Mouse (Mus musculus): ENCODE measurements around the gene Rsbn1. TPM values are rescaled to one million over a fixed set of nuclear protein-coding genes. Genes with fewer than 3 reads are reported as not detected.

The Rsbn1 gene
- polyA plus RNA-seq, 1 experiment from 2014 or later: 10.2 TPM

GRCm38 (mm10) chr3:103913451-103913961, 414 bp upstream of the Rsbn1 start:
- H3K27me3 ChIP-seq: no peaks in the 10 kb centered on the region
- peaks cover 11% of the 10 kb centered on the region for H3K4me1 ChIP-seq
- WGBS: 4% methylated on average over 11 of the region's 11 CpGs
- H3K36me3 ChIP-seq: no peaks in the 10 kb centered on the region
- H3K4me2 ChIP-seq: peak overlapping the region; percentile 74
- no peak; the same call in 1 of the 2 replicates for ATAC-seq (replicated peaks; ENCODE audit: low FRiP score)
- no peaks in the 10 kb centered on the region for H3K9me3 ChIP-seq (replicated peaks)
- peak overlapping the region; percentile 78 for H3K9ac ChIP-seq
- peak overlapping the region; percentile 72 for H3K4me3 ChIP-seq (replicated peaks)
- peak overlapping the region; percentile 93 for H3K27ac ChIP-seq

- Histone ChIP-seq H3K4me2 (peak overlapping the region; percentile 74), H3K4me3 (replicated peaks) (peak overlapping the region; percentile 72), H3K9me3 (replicated peaks) (no peaks in the 10 kb centered on the region), H3K9ac (peak overlapping the region; percentile 78), H3K27me3 (no peaks in the 10 kb centered on the region), H3K4me1 (peaks cover 11% of the 10 kb centered on the region), H3K36me3 (peaks cover 4% of the 10 kb centered on the region; the same call in 1 of the 2 replicates), H3K27ac (peak overlapping the region; percentile 93)
- WGBS: under 1% methylated on average over 55 of the region's 60 CpGs
- peak; percentile 61 for ATAC-seq (replicated peaks; ENCODE audit: low FRiP score)
Measured at GRCm38 (mm10) chr3:103914732-103915508, 1.0 kb downstream of the Rsbn1 start.

- H3K27ac ChIP-seq: 0 out of 2 replicates have a peak overlapping the region, but pooled peaks have one; percentile 93
- H3K9me3 ChIP-seq (replicated peaks): no peaks in the 10 kb centered on the region
- H3K4me1 ChIP-seq: peaks cover 11% of the 10 kb centered on the region
- peaks cover 5% of the 10 kb centered on the region; the same call in 1 of the 2 replicates for H3K36me3 ChIP-seq
- 3% methylated on average over 7 of the region's 7 CpGs for WGBS
- peak overlapping the region; percentile 74 for H3K4me2 ChIP-seq
- peak overlapping the region; percentile 72 for H3K4me3 ChIP-seq (replicated peaks)
- H3K27me3 ChIP-seq: no peaks in the 10 kb centered on the region
- H3K9ac ChIP-seq: peak overlapping the region; percentile 78
- no peak for ATAC-seq (replicated peaks; ENCODE audit: low FRiP score)
Measured at GRCm38 (mm10) chr3:103915509-103915896, 1.6 kb downstream of the Rsbn1 start.

- Histone ChIP-seq H3K4me3 (replicated peaks) (peak overlapping the region; percentile 28), H3K4me2 (peak overlapping the region; percentile 74), H3K9me3 (replicated peaks) (no peaks in the 10 kb centered on the region), H3K27me3 (no peaks in the 10 kb centered on the region), H3K36me3 (peaks cover 5% of the 10 kb centered on the region; the same call in 1 of the 2 replicates), H3K9ac (peak overlapping the region; percentile 11; the same call in 1 of the 2 replicates), H3K27ac (no peak overlapping the region), H3K4me1 (peaks cover 11% of the 10 kb centered on the region)
- WGBS: 26% methylated on average over 5 of the region's 5 CpGs
- ATAC-seq (replicated peaks; ENCODE audit: low FRiP score): no peak
Measured at GRCm38 (mm10) chr3:103916205-103916838, 2.4 kb downstream of the Rsbn1 start.

GRCm38 (mm10) chr3:103916839-103917237, 2.9 kb downstream of the Rsbn1 start:
- Histone ChIP-seq H3K27ac (no peak overlapping the region), H3K36me3 (peaks cover 5% of the 10 kb centered on the region; the same call in 1 of the 2 replicates), H3K4me1 (peaks cover 11% of the 10 kb centered on the region), H3K27me3 (no peaks in the 10 kb centered on the region), H3K9me3 (replicated peaks) (no peaks in the 10 kb centered on the region), H3K4me3 (replicated peaks) (peak overlapping the region; percentile 28), H3K9ac (peak overlapping the region; percentile 11; the same call in 1 of the 2 replicates), H3K4me2 (peak overlapping the region; percentile 74)
- ATAC-seq (replicated peaks; ENCODE audit: low FRiP score): no peak
- WGBS: 60% methylated on average over 3 of the region's 3 CpGs

- ATAC-seq (replicated peaks; ENCODE audit: low FRiP score): no peak
- Histone ChIP-seq H3K4me1 (peaks cover 18% of the 10 kb centered on the region), H3K9ac (no peak overlapping the region), H3K4me3 (replicated peaks) (no peak overlapping the region), H3K9me3 (replicated peaks) (no peaks in the 10 kb centered on the region), H3K4me2 (no peak overlapping the region), H3K36me3 (peaks cover 5% of the 10 kb centered on the region; the same call in 1 of the 2 replicates), H3K27ac (no peak overlapping the region), H3K27me3 (no peaks in the 10 kb centered on the region)
- 95% methylated on average over 1 of the region's 1 CpGs for WGBS
Measured at GRCm38 (mm10) chr3:103920094-103920493, 6.2 kb downstream of the Rsbn1 start.

- peaks cover 12% of the 10 kb centered on the region for H3K36me3 ChIP-seq
- no peaks in the 10 kb centered on the region for H3K9me3 ChIP-seq (replicated peaks)
- H3K27me3 ChIP-seq: no peaks in the 10 kb centered on the region
- H3K4me3 ChIP-seq (replicated peaks): no peak overlapping the region
- H3K9ac ChIP-seq: no peak overlapping the region
- WGBS: 62% methylated on average over 3 of the region's 3 CpGs
- ATAC-seq (replicated peaks; ENCODE audit: low FRiP score): no peak
- H3K4me1 ChIP-seq: 0 out of 2 replicates have a peak, but pooled peaks cover 7% of the 10 kb centered on the region
- H3K27ac ChIP-seq: no peak overlapping the region
- no peak overlapping the region for H3K4me2 ChIP-seq
Measured at GRCm38 (mm10) chr3:103925302-103925701, 11.4 kb downstream of the Rsbn1 start.

GRCm38 (mm10) chr3:103927511-103927910, 13.6 kb downstream of the Rsbn1 start:
- Histone ChIP-seq H3K4me1 (0 out of 2 replicates have a peak, but pooled peaks cover 7% of the 10 kb centered on the region), H3K36me3 (peaks cover 26% of the 10 kb centered on the region), H3K9ac (no peak overlapping the region), H3K9me3 (replicated peaks) (no peaks in the 10 kb centered on the region), H3K4me3 (replicated peaks) (no peak overlapping the region), H3K4me2 (no peak overlapping the region), H3K27me3 (no peaks in the 10 kb centered on the region), H3K27ac (no peak overlapping the region)
- 62% methylated on average over 6 of the region's 6 CpGs for WGBS
- ATAC-seq (replicated peaks; ENCODE audit: low FRiP score): no peak

- WGBS: 83% methylated on average over 1 of the region's 1 CpGs
- Histone ChIP-seq H3K9me3 (replicated peaks) (no peaks in the 10 kb centered on the region), H3K27me3 (no peaks in the 10 kb centered on the region), H3K4me2 (no peak overlapping the region), H3K36me3 (no peaks in the 10 kb centered on the region), H3K27ac (no peak overlapping the region), H3K9ac (no peak overlapping the region), H3K4me3 (replicated peaks) (no peak overlapping the region), H3K4me1 (no peaks in the 10 kb centered on the region)
- ATAC-seq (replicated peaks; ENCODE audit: low FRiP score): no peak
Measured at GRCm38 (mm10) chr3:103944794-103945562, 31.1 kb downstream of the Rsbn1 start.

- Histone ChIP-seq H3K36me3 (no peaks in the 10 kb centered on the region), H3K4me1 (no peaks in the 10 kb centered on the region), H3K9me3 (replicated peaks) (no peaks in the 10 kb centered on the region), H3K4me2 (no peak overlapping the region), H3K9ac (no peak overlapping the region), H3K27ac (no peak overlapping the region), H3K4me3 (replicated peaks) (no peak overlapping the region), H3K27me3 (no peaks in the 10 kb centered on the region)
- ATAC-seq (replicated peaks; ENCODE audit: low FRiP score): no peak
- 90% methylated on average over 7 of the region's 7 CpGs for WGBS
Measured at GRCm38 (mm10) chr3:103948666-103949065, 34.7 kb downstream of the Rsbn1 start.

GRCm38 (mm10) chr3:103960622-103961021, 46.7 kb downstream of the Rsbn1 start:
- Histone ChIP-seq H3K9ac (no peak overlapping the region), H3K36me3 (peaks cover 50% of the 10 kb centered on the region), H3K9me3 (replicated peaks) (no peaks in the 10 kb centered on the region), H3K27me3 (no peaks in the 10 kb centered on the region), H3K4me3 (replicated peaks) (no peak overlapping the region), H3K27ac (no peak overlapping the region), H3K4me1 (no peaks in the 10 kb centered on the region), H3K4me2 (no peak overlapping the region)
- ATAC-seq (replicated peaks; ENCODE audit: low FRiP score): no peak
- 91% methylated on average over 3 of the region's 3 CpGs for WGBS
